8 mouse cellular contexts compared by ENCODE assay signal in genomic region chr2:32175051-32175466, GRCm38 (mm10). TPM values are rescaled to one million over a fixed set of nuclear protein-coding genes. Genes with fewer than 3 reads are reported as not detected.
DNase-seq lines count a peak whose midpoint lies in the region; ATAC-seq and TF ChIP-seq lines count a peak whose summit lies in the region.

No protein-coding gene starts in this region.

- peaks cover 24% of the 10 kb centered on the region for H3K4me1 ChIP-seq in liver, adult 2 months (ENCODE audit: control insufficient read depth, insufficient read depth, low read length)
- peaks cover 30% of the 10 kb centered on the region for H3K4me1 ChIP-seq in hindbrain, embryonic 11.5 days (replicated peaks; ENCODE audit: control insufficient read depth, insufficient read depth, low read length)
- peaks cover 92% of the 10 kb centered on the region for H3K4me1 ChIP-seq in neural tube, embryonic 13.5 days (replicated peaks)

- TF ChIP-seq POLR2A in liver, adult 2 months (IDR thresholded peaks at IDR 0.05; ENCODE audit: extremely low read depth, insufficient read depth, low read length) = no peak

- H3K79me2 ChIP-seq in liver, adult 2 months (ENCODE audit: control insufficient read depth, insufficient read depth, low read length) = peaks cover 61% of the 10 kb centered on the region

- no peaks in the 10 kb centered on the region for H3K36me3 ChIP-seq in liver, adult 2 months (ENCODE audit: control insufficient read depth, insufficient read depth, low read length)
- no peaks in the 10 kb centered on the region for H3K36me3 ChIP-seq in hindbrain, embryonic 11.5 days (ENCODE audit: control insufficient read depth, insufficient read depth, low read length)
- H3K36me3 ChIP-seq in neural tube, embryonic 13.5 days = no peaks in the 10 kb centered on the region

- 61% methylated on average over 7 of the region's 7 CpGs for WGBS in liver, adult 2 months
- 36% methylated on average over 7 of the region's 7 CpGs for WGBS in hindbrain, embryonic 11.5 days
- WGBS in neural tube, embryonic 13.5 days = 18% methylated on average over 7 of the region's 7 CpGs

- H3K4me3 ChIP-seq in liver, adult 2 months (ENCODE audit: insufficient read depth, low read depth, low read length) = no peak overlapping the region
- H3K4me3 ChIP-seq in hindbrain, embryonic 11.5 days (ENCODE audit: low read depth, low read length) = no peak overlapping the region; the same call in 1 of the 2 replicates
- H3K4me3 ChIP-seq in neural tube, embryonic 13.5 days = no peak overlapping the region

- intact Hi-C loops in left cerebral cortex, postnatal 4 days (cut with DNase I) = no loop called here

- DNase-seq in liver, adult 2 months (ENCODE audit: extremely low read depth, low read depth, low spot score) = no peak
- no peak for DNase-seq in liver
- peak; percentile 24 for DNase-seq in embryo, embryonic 9.5 days (ENCODE audit: extremely low spot score)
- DNase-seq in hindbrain, embryonic 11.5 days (ENCODE audit: low spot score) = peak; percentile 52
- DNase-seq in left cerebral cortex, postnatal 4 days = peak; percentile 84
- DNase-seq in c-Kit-positive CD71-positive TER-119-positive erythroid progenitor cells, embryonic 14.5 days (ENCODE audit: low spot score) = no peak

- H3K4me2 ChIP-seq in hindbrain, embryonic 11.5 days (replicated peaks; ENCODE audit: low read depth, low read length) = peak overlapping the region; percentile 36
- H3K4me2 ChIP-seq in neural tube, embryonic 13.5 days = peak overlapping the region; percentile 42

- no peaks in the 10 kb centered on the region for H3K27me3 ChIP-seq in liver, adult 2 months (ENCODE audit: control insufficient read depth, insufficient read depth, low read length)
- no peaks in the 10 kb centered on the region for H3K27me3 ChIP-seq in hindbrain, embryonic 11.5 days (ENCODE audit: control insufficient read depth, insufficient read depth, low read length)
- no peaks in the 10 kb centered on the region for H3K27me3 ChIP-seq in neural tube, embryonic 13.5 days

- no peaks in the 10 kb centered on the region for H3K9me3 ChIP-seq in hindbrain, embryonic 11.5 days (ENCODE audit: control insufficient read depth, low read length)
- no peaks in the 10 kb centered on the region for H3K9me3 ChIP-seq in neural tube, embryonic 13.5 days

- peak; percentile 72 for ATAC-seq in hindbrain, embryonic 11.5 days (ENCODE audit: low FRiP score)
- peak; percentile 55 for ATAC-seq in neural tube, embryonic 13.5 days (ENCODE audit: low read depth)
- no peak for ATAC-seq in monocyte, adult 5-6 weeks (replicated peaks; ENCODE audit: insufficient number of reproducible peaks, low FRiP score, low TSS enrichment, poor library complexity, severe bottlenecking)

- TF ChIP-seq CTCF in liver, adult 2 months (IDR thresholded peaks at IDR 0.05; ENCODE audit: low read depth, low read length) = no peak

- H3K27ac ChIP-seq in liver, adult 2 months (replicated peaks; ENCODE audit: insufficient read depth, low read depth, low read length) = peak overlapping the region; percentile 38
- H3K27ac ChIP-seq in hindbrain, embryonic 11.5 days (ENCODE audit: low read depth, low read length) = peak overlapping the region; percentile 93
- peak overlapping the region; percentile 94 for H3K27ac ChIP-seq in neural tube, embryonic 13.5 days (replicated peaks)

- H3K9ac ChIP-seq in liver, adult 2 months (ENCODE audit: low read depth, low read length) = peak overlapping the region; percentile 32; the same call in 1 of the 2 replicates
- peak overlapping the region; percentile 46 for H3K9ac ChIP-seq in hindbrain, embryonic 11.5 days (ENCODE audit: low read depth, low read length)
- H3K9ac ChIP-seq in neural tube, embryonic 13.5 days = peak overlapping the region; percentile 65

RNA-seq across cellular contexts. Expression of gene Prrc2b, which starts 24.2 kb away (rescaled TPM):
- 5.5 and 12.5 TPM in 2 replicates for total RNA-seq in liver, adult 2 months (2014; rRNA removed)
- polyA plus RNA-seq in liver, adult 2 months (2012; rRNA removed) = 12.1 and 14.7 TPM in 2 replicates
- 57.6 and 69.0 TPM in 2 replicates for polyA plus RNA-seq in hindbrain, embryonic 11.5 days (2014; fragmentation: Nextera tagmentation; extraction: Ambion mirVana)
- total RNA-seq in left cerebral cortex, postnatal 4 days (2021) = 100 to 1,000 TPM; 327 to 335 TPM
- 61.6 and 69.8 TPM in 2 replicates for polyA plus RNA-seq in neural tube, embryonic 13.5 days (2015; fragmentation: Nextera tagmentation; extraction: Ambion mirVana)
- total RNA-seq in monocyte, adult 5-6 weeks (2017) = 13.3 to 55.4 TPM (median 22.1 TPM) in 3 replicates

Comparison
In these comparisons a context has a peak if more than half of its experiments do, and no peak if none do; other contexts are left out.
1. DNase-seq: peak in embryo, embryonic 9.5 days (single experiment), hindbrain, embryonic 11.5 days (single experiment) and left cerebral cortex, postnatal 4 days (single experiment); none in liver, adult 2 months (single experiment), liver (single experiment) and c-Kit-positive CD71-positive TER-119-positive erythroid progenitor cells, embryonic 14.5 days (single experiment).
2. H3K27ac ChIP-seq: peak in every context shown above with its lines; median percentile 94 in neural tube, embryonic 13.5 days; 93 in hindbrain, embryonic 11.5 days; 38 in liver, adult 2 months.
3. Peak in every context shown above with its lines, with median percentiles within 50 percentile points of each other: H3K9ac ChIP-seq.